ENCODE assay signal across 8 mouse cellular contexts in the genomic region with DNA sequence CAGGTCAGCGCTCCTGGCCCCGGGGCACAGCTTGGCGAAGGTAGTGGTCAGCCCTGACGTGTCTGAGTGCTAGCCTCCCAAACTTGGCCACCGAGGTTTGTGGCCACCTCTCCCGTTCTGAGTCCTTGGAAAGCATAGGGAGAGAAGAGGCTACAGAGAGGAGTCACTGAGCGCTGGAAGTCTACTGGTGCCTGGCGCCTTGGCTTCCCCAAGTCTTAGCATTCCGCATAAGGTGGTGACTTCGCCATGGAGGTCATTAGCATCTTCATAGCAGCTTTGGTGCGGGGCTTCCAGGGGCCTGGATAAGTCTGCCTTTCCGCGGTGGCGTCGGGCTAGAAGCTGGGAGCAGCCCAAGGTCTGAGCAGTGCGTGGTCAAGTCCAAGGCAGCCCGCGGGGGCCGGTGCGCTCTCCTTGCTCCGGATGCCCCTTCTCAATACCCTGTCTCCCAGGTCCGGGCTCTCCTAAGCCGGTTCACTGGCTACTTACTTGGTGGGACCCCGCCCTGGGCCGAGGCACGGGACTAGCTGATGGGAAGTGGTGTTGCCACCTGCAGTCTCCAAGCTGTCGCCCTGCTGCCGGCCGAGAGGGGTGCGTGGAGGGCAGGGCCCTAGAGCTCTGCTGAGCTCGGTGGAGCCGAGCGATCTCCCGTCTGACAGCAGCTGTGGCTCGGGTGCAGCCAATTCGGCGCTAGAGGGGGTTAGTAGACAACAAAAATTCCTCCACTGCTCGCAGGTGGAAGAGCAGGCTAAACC. TPM values are rescaled to one million over a fixed set of nuclear protein-coding genes. Genes with fewer than 3 reads are reported as not detected.
A peak's percentile ranks its signal among the peaks of the same experiment; 100 is the strongest.
DNase-seq lines count a peak whose midpoint lies in the region; ATAC-seq and TF ChIP-seq lines count a peak whose summit lies in the region.

No protein-coding gene starts in this region.

- TF ChIP-seq CTCF in lung, postnatal 0 days (IDR thresholded peaks at IDR 0.05) = no peak

- no peak overlapping the region for H3K4me3 ChIP-seq in lung, postnatal 0 days (ENCODE audit: low read depth, low read length)
- H3K4me3 ChIP-seq in heart, embryonic 16.5 days (ENCODE audit: low read length) = peak overlapping the region; percentile 47
- H3K4me3 ChIP-seq in neural tube, embryonic 13.5 days = peak overlapping the region; percentile 56

- no peaks in the 10 kb centered on the region for H3K4me1 ChIP-seq in lung, postnatal 0 days (ENCODE audit: insufficient read depth, low read depth, low read length)
- peaks cover 11% of the 10 kb centered on the region for H3K4me1 ChIP-seq in heart, embryonic 16.5 days (ENCODE audit: control insufficient read depth, insufficient read depth, low read length)
- peaks cover 11% of the 10 kb centered on the region; the same call in 1 of the 2 replicates for H3K4me1 ChIP-seq in neural tube, embryonic 13.5 days (replicated peaks)

- no peak overlapping the region; the same call in 1 of the 2 replicates for H3K4me2 ChIP-seq in lung, postnatal 0 days (replicated peaks; ENCODE audit: low read depth, low read length)
- H3K4me2 ChIP-seq in heart, embryonic 16.5 days (ENCODE audit: low read depth, low read length) = peak overlapping the region; percentile 75
- peak overlapping the region; percentile 96 for H3K4me2 ChIP-seq in neural tube, embryonic 13.5 days

- DNase-seq in lung, postnatal 0 days (ENCODE audit: low spot score) = peak; percentile 24
- DNase-seq in lung, adult 18-20 months = no peak
- DNase-seq in cerebellum, postnatal 4 days (ENCODE audit: low spot score in 2 of 2) = peak; percentile 34 to 73
- DNase-seq in left cerebral cortex, adult 8-10 months (ENCODE audit: low spot score in 2 of 2) = peak; percentile 63 to 69
- DNase-seq in yolk sac, embryonic 10.5 days (ENCODE audit: low spot score) = peak; percentile 5
- DNase-seq in thymus, postnatal 25 days = no peak

- no peaks in the 10 kb centered on the region for H3K36me3 ChIP-seq in lung, postnatal 0 days (ENCODE audit: insufficient read depth, low read length)
- no peaks in the 10 kb centered on the region for H3K36me3 ChIP-seq in heart, embryonic 16.5 days (ENCODE audit: control insufficient read depth, insufficient read depth)
- no peaks in the 10 kb centered on the region for H3K36me3 ChIP-seq in neural tube, embryonic 13.5 days

- TF ChIP-seq EP300 in lung, postnatal 0 days (IDR thresholded peaks at IDR 0.05) = no peak

- 0 out of 2 replicates have a peak, but pooled peaks have one; percentile 43 for ATAC-seq in lung, postnatal 0 days
- ATAC-seq in heart, embryonic 16.5 days (replicated peaks; ENCODE audit: extremely low read depth, insufficient read depth, low FRiP score) = peak; percentile 41
- peak; percentile 90 for ATAC-seq in neural tube, embryonic 13.5 days (ENCODE audit: low read depth)

- H3K27ac ChIP-seq in lung, postnatal 0 days (ENCODE audit: low read length) = no peak overlapping the region
- H3K27ac ChIP-seq in heart, embryonic 16.5 days (ENCODE audit: low read length) = no peak overlapping the region
- H3K27ac ChIP-seq in neural tube, embryonic 13.5 days (replicated peaks) = peak overlapping the region; percentile 64

- H3K9me3 ChIP-seq in lung, postnatal 0 days (ENCODE audit: low read length) = no peaks in the 10 kb centered on the region
- H3K9me3 ChIP-seq in heart, embryonic 16.5 days (replicated peaks; ENCODE audit: control insufficient read depth, low read length) = no peaks in the 10 kb centered on the region
- H3K9me3 ChIP-seq in neural tube, embryonic 13.5 days = no peaks in the 10 kb centered on the region

- peaks cover 4% of the 10 kb centered on the region; the same call in 1 of the 2 replicates for H3K27me3 ChIP-seq in lung, postnatal 0 days (replicated peaks; ENCODE audit: insufficient read depth, low read length)
- H3K27me3 ChIP-seq in heart, embryonic 16.5 days (ENCODE audit: control insufficient read depth, insufficient read depth, low read length) = peaks cover 27% of the 10 kb centered on the region
- H3K27me3 ChIP-seq in neural tube, embryonic 13.5 days = peaks cover 10% of the 10 kb centered on the region

- H3K9ac ChIP-seq in lung, postnatal 0 days (replicated peaks; ENCODE audit: low read depth) = no peak overlapping the region
- no peak overlapping the region for H3K9ac ChIP-seq in heart, embryonic 16.5 days (ENCODE audit: low read length)
- peak overlapping the region; percentile 75 for H3K9ac ChIP-seq in neural tube, embryonic 13.5 days

- WGBS in lung, postnatal 0 days = 2% methylated on average over 38 of the region's 38 CpGs
- under 1% methylated on average over 38 of the region's 38 CpGs for WGBS in heart, embryonic 16.5 days
- under 1% methylated on average over 38 of the region's 38 CpGs for WGBS in neural tube, embryonic 13.5 days

RNA-seq across cellular contexts. Expression of gene Epha6, which starts 0.7 kb away (rescaled TPM):
- polyA plus RNA-seq in lung, postnatal 0 days (2015; fragmentation: Nextera tagmentation; extraction: Ambion mirVana) = not detected in 2 replicates
- 0.07 TPM in 1 of 2 replicates, not detected in the other for polyA plus RNA-seq in heart, embryonic 16.5 days (2015; fragmentation: Nextera tagmentation; extraction: Ambion mirVana)
- total RNA-seq in left cerebral cortex, adult 8-10 months (2022) = 10 to 100 TPM; 57.6 to 70.6 (median 64.3) TPM
- polyA plus RNA-seq in neural tube, embryonic 13.5 days (2015; fragmentation: Nextera tagmentation; extraction: Ambion mirVana) = 4.4 and 4.6 TPM in 2 replicates

Comparison
In these comparisons a context has a peak if more than half of its experiments do, and no peak if none do; other contexts are left out.
1. DNase-seq: peak in lung, postnatal 0 days (single experiment), cerebellum, postnatal 4 days (2 of 2), left cerebral cortex, adult 8-10 months (2 of 2) and yolk sac, embryonic 10.5 days (single experiment); none in lung, adult 18-20 months (0 of 2) and thymus, postnatal 25 days (single experiment).
2. Peak in every context shown above with its lines, with median percentiles within 50 percentile points of each other: ATAC-seq.